Mouse (Mus musculus) ES-E14 (cell line): ENCODE measurements around the gene Cbarp.

ENCODE experiments used
- HCFC1 ChIP-seq: IDR thresholded peaks from 2 replicates; pipeline ENCODE4 v1.6.1; 2012; ENCODE audit warnings: low read length, inconsistent platforms, borderline replicate concordance; ENCODE audit not compliant: insufficient read depth
- MAFK ChIP-seq: IDR thresholded peaks from 2 replicates; pipeline ENCODE4 v1.6.1; 2014; ENCODE audit warnings: mild to moderate bottlenecking, low read depth, low read length, inconsistent platforms; ENCODE audit not compliant: insufficient read depth

- TF ChIP-seq HCFC1 (peak; percentile 61; the same call in 1 of the 2 replicates), MAFK (no peak)
Measured at GRCm38 (mm10) chr10:80114341-80115284, 26.0 kb downstream of the Cbarp start.
